ENCODE assay signal across 18 mouse cellular contexts in the genomic region with DNA sequence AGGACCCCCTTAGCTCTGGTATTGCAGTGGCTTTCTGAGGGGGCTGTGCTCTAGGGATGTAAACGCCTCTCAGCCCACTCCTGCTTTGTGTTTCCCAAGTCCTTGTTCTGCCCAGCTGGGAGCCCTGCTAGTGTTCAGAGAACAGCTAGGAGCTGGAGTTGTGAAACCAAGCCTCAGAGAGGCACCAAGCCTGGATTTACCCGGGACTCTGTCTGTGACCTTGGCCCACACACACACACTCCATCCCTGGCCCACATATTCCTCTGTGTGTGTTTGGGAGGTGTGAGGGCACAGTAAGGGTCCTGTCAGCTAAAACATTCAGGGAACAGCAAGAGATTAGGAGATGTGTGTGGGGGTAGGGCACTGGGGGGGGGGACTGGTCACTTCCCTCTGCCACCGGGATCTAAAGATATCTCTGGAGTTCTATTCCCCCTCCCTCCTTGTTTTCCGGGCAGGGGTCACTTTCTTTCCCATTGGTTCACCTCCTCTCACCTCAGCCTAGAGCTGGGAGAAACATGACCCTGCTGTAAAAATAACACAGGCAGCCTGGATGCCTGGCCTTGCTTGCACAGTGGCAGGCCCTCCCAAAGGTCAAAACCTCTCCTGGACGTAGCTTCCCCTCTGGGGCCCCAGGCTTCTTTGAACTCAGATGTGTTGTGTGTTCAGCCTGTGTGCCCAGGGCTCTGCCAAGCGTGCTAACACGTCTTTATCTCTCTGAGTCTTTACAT. TPM values are rescaled to one million over a fixed set of nuclear protein-coding genes. Genes with fewer than 3 reads are reported as not detected.
A peak's percentile ranks its signal among the peaks of the same experiment; 100 is the strongest.
DNase-seq lines count a peak whose midpoint lies in the region; ATAC-seq and TF ChIP-seq lines count a peak whose summit lies in the region.
"Had no signal": no experiment of that assay in that cellular context is flagged by ENCODE, and none has a peak within 500 bp of the region (broad histone marks: within the 10 kb centered on the region; RNA-seq: fewer than 3 reads in every experiment).

No protein-coding gene starts in this region.

- 8% methylated on average over 7 of the region's 7 CpGs for WGBS in liver, embryonic 14.5 days (ENCODE audit: insufficient replicate concordance)
- WGBS in forebrain, embryonic 15.5 days: 19% methylated on average over 7 of the region's 7 CpGs

- H3K4me1 ChIP-seq in liver, embryonic 14.5 days (replicated peaks; ENCODE audit: control insufficient read depth in 2 of 2, insufficient read depth in 2 of 2, low read length in 1 of 2): peaks cover 0 to 4% of the 10 kb centered on the region in 2 experiments; a peak in 2 of 4 replicates
- H3K4me1 ChIP-seq in forebrain, embryonic 15.5 days: peaks cover 22% of the 10 kb centered on the region

- peak; percentile 76 for ATAC-seq in liver, embryonic 14.5 days (ENCODE audit: insufficient read depth)
- no peak for ATAC-seq in forebrain, embryonic 15.5 days (replicated peaks)
- ATAC-seq: forebrain, embryonic 16.5 days; intestine, postnatal 0 days had no signal

- H3K4me3 ChIP-seq in liver, embryonic 14.5 days (ENCODE audit: insufficient read depth in 1 of 2, low read depth in 2 of 2, low read length in 2 of 2): no peak overlapping the region
- no peak overlapping the region for H3K4me3 ChIP-seq in forebrain, embryonic 15.5 days
- H3K4me3 ChIP-seq: megakaryocyte, embryonic 14.5 days had no signal

- H3K4me2 ChIP-seq in liver, embryonic 14.5 days (ENCODE audit: low read depth): no peak overlapping the region
- H3K4me2 ChIP-seq in forebrain, embryonic 15.5 days (replicated peaks): no peak overlapping the region

- H3K9ac ChIP-seq in liver, embryonic 14.5 days (replicated peaks): no peak overlapping the region
- no peak overlapping the region for H3K9ac ChIP-seq in forebrain, embryonic 15.5 days (replicated peaks)

- no peak overlapping the region for H3K27ac ChIP-seq in liver, embryonic 14.5 days
- no peak overlapping the region for H3K27ac ChIP-seq in forebrain, embryonic 15.5 days (replicated peaks)

- H3K27me3 ChIP-seq in liver, embryonic 14.5 days (ENCODE audit: control insufficient read depth, insufficient read depth, low read length): peaks cover 35% of the 10 kb centered on the region
- peaks cover 74% of the 10 kb centered on the region for H3K27me3 ChIP-seq in forebrain, embryonic 15.5 days

- DNase-seq in heart, adult 9 months (ENCODE audit: low spot score in 2 of 2): peak; percentile 24 to 36
- DNase-seq in heart, postnatal 14 days: no peak
- DNase-seq in embryo, embryonic 10.5 days (ENCODE audit: low spot score): peak; percentile 77
- DNase-seq in gastrocnemius, postnatal 14 days: peak; percentile 47
- peak in 2 of 3 experiments; percentile 22 to 23 for DNase-seq in liver, embryonic 14.5 days (ENCODE audit: low read depth in 3 of 3, low spot score in 3 of 3)
- DNase-seq in spleen, postnatal 14 days (ENCODE audit: low spot score in 2 of 2): no peak
- no peak for DNase-seq in T-cell, adult 2 months (ENCODE audit: low spot score)
- DNase-seq: lung, adult 2 months; right cerebral cortex, postnatal 25 days; thymus, postnatal 36 days had no signal

- no peaks in the 10 kb centered on the region for H3K36me3 ChIP-seq in liver, embryonic 14.5 days (replicated peaks; ENCODE audit: control insufficient read depth, insufficient read depth, low read depth)
- H3K36me3 ChIP-seq in forebrain, embryonic 15.5 days: no peaks in the 10 kb centered on the region

- no peaks in the 10 kb centered on the region for H3K9me3 ChIP-seq in liver, embryonic 14.5 days (ENCODE audit: control insufficient read depth, low read length)
- no peaks in the 10 kb centered on the region for H3K9me3 ChIP-seq in forebrain, embryonic 15.5 days
- H3K9me3 ChIP-seq: megakaryocyte, embryonic 14.5 days had no signal

- intact Hi-C loops in heart, postnatal 14 days (cut with DNase I): no loop called here
- intact Hi-C loops in gastrocnemius, postnatal 14 days (cut with DNase I; ENCODE audit: low total_unique reads): loop anchor here (5.0 kb wide), 1 partner anchor 89 kb away; no protein-coding TSS in a partner anchor

- no peak for TF ChIP-seq CTCF in liver, embryonic 14.5 days (IDR thresholded peaks at IDR 0.05; ENCODE audit: low read depth)

- no peak for TF ChIP-seq EP300 in liver, embryonic 14.5 days (IDR thresholded peaks at IDR 0.05; ENCODE audit: low read depth)

RNA-seq across cellular contexts. Expression of a gene that starts 1.6 kb away (rescaled TPM):
- total RNA-seq in heart, postnatal 14 days (2021): 1 to 10 TPM; 1.3 to 1.7 TPM
- 100 to 1,000 TPM in 1 of 2 experiments, 10 to 100 TPM in 1; 99.1 to 115 TPM for total RNA-seq in gastrocnemius, postnatal 14 days (2021)
- 0.03 and 0.06 TPM in 2 replicates for polyA plus RNA-seq in liver, embryonic 14.5 days (2012; rRNA removed)
- 0.01 TPM in 1 of 2 replicates, not detected in the other for polyA plus RNA-seq in liver, embryonic 14.5 days (2014; fragmentation: Nextera tagmentation; extraction: Ambion mirVana)
- polyA plus RNA-seq in forebrain, embryonic 15.5 days (2015; fragmentation: Nextera tagmentation; extraction: Ambion mirVana): 0.10 and 0.34 TPM in 2 replicates
- total RNA-seq: MEL had no signal
- polyA plus RNA-seq: stomach, embryonic 14.5 days had no signal

RNA-seq across cellular contexts. Expression of a gene that starts 19.0 kb away (rescaled TPM):
- total RNA-seq in heart, postnatal 14 days (2021): 1 to 10 TPM; 1.2 to 1.4 TPM
- total RNA-seq in gastrocnemius, postnatal 14 days (2021): 1 to 10 TPM; 1.9 to 2.6 TPM
- polyA plus RNA-seq in liver, embryonic 14.5 days (2012; rRNA removed): 0.13 and 0.15 TPM in 2 replicates
- polyA plus RNA-seq in liver, embryonic 14.5 days (2014; fragmentation: Nextera tagmentation; extraction: Ambion mirVana): 0.08 and 0.10 TPM in 2 replicates
- 5.3 and 5.7 TPM in 2 replicates for polyA plus RNA-seq in forebrain, embryonic 15.5 days (2015; fragmentation: Nextera tagmentation; extraction: Ambion mirVana)
- total RNA-seq: MEL had no signal

RNA-seq across cellular contexts. Expression of a gene that starts 45.2 kb away (rescaled TPM):
- total RNA-seq in heart, postnatal 14 days (2021): not detected
- total RNA-seq in gastrocnemius, postnatal 14 days (2021): under 1 TPM in 1 of 2 experiments, not detected in 1; 0.12 TPM
- 0.04 TPM in 1 of 2 replicates, not detected in the other for polyA plus RNA-seq in liver, embryonic 14.5 days (2012; rRNA removed)
- 0.11 TPM in 1 of 2 replicates, not detected in the other for polyA plus RNA-seq in liver, embryonic 14.5 days (2014; fragmentation: Nextera tagmentation; extraction: Ambion mirVana)
- polyA plus RNA-seq in forebrain, embryonic 15.5 days (2015; fragmentation: Nextera tagmentation; extraction: Ambion mirVana): 0.10 TPM in 1 of 2 replicates, not detected in the other
- total RNA-seq: MEL had no signal
- polyA plus RNA-seq: brain, embryonic 14.5 days; large intestine, adult 2 months; lung, adult 2 months; stomach, embryonic 14.5 days had no signal

RNA-seq across cellular contexts. Expression of a gene that starts 57.6 kb away (rescaled TPM):
- under 1 TPM; 0.19 to 0.59 TPM for total RNA-seq in heart, postnatal 14 days (2021)
- under 1 TPM; 0.37 to 0.69 TPM for total RNA-seq in gastrocnemius, postnatal 14 days (2021)
- 0.03 and 0.09 TPM in 2 replicates for polyA plus RNA-seq in liver, embryonic 14.5 days (2012; rRNA removed)
- 0.21 and 0.25 TPM in 2 replicates for polyA plus RNA-seq in liver, embryonic 14.5 days (2014; fragmentation: Nextera tagmentation; extraction: Ambion mirVana)
- 0.45 TPM in 1 of 2 replicates, not detected in the other for polyA plus RNA-seq in forebrain, embryonic 15.5 days (2015; fragmentation: Nextera tagmentation; extraction: Ambion mirVana)
- total RNA-seq: MEL had no signal

Comparison
In these comparisons a context has a peak if more than half of its experiments do, and no peak if none do; other contexts are left out.
1. DNase-seq: peak in heart, adult 9 months (2 of 2), embryo, embryonic 10.5 days (single experiment), gastrocnemius, postnatal 14 days (single experiment) and liver, embryonic 14.5 days (2 of 3); none in heart, postnatal 14 days (0 of 2), spleen, postnatal 14 days (0 of 2) and T-cell, adult 2 months (single experiment).
2. RNA of a gene that starts 1.6 kb away (total RNA-seq): 99.1 to 115 TPM in gastrocnemius, postnatal 14 days; 1.3 to 1.7 TPM in heart, postnatal 14 days; every median in the first group is over 10 times any median in the second.